Mouse (Mus musculus) cerebellum, adult 2 months (tissue): ENCODE measurements at regions not wholly inside any gene's neighbourhood (a gene's known extent, or its start where the extent isn't known, plus 50 kb on each side); places are given as distances from the start of the nearest gene placed in this dataset.

Source experiments
- CTCF ChIP-seq: fragments of 200-500 bp; IDR thresholded peaks from 2 replicates; pipeline ENCODE4 v1.5.1; 2011; ENCODE audit warnings: low read depth, mild to moderate bottlenecking, control low read depth, low read length, moderate library complexity, borderline replicate concordance; ENCODE audit not compliant: insufficient read depth
- POLR2A ChIP-seq: fragments of 200-500 bp; IDR thresholded peaks from 2 replicates; pipeline ENCODE4 v1.6.1; 2011; ENCODE audit warnings: low read length, control low read depth, borderline replicate concordance; ENCODE audit not compliant: insufficient read depth

GRCm38 (mm10) chr13:5302141-5302540, 559.1 kb upstream of the Klf6 start:
- no peak for TF ChIP-seq CTCF
- no peak for TF ChIP-seq POLR2A
